Mouse (Mus musculus): Measurements from ENCODE around the gene Aox3.

- TF ChIP-seq TAL1 (IDR thresholded peaks at IDR 0.05; ENCODE audit: low read length) (no peak), MXI1 (IDR thresholded peaks at IDR 0.05; ENCODE audit: low read depth, low read length) (no peak), GATA1 (IDR thresholded peaks at IDR 0.05; ENCODE audit: low read depth, low read length) (no peak), EP300 (IDR thresholded peaks at IDR 0.05; ENCODE audit: low read depth in 1 of 2, low read length in 2 of 2) (no peak), CTCF (IDR thresholded peaks at IDR 0.05 in 2 of 3, conservative IDR thresholded peaks at IDR 0.05 in 1 of 3; ENCODE audit: control insufficient read depth in 1 of 3, insufficient read depth in 1 of 3, low read depth in 2 of 3, low read length in 3 of 3, poor library complexity in 1 of 3, severe bottlenecking in 1 of 3) (no peak), UBTF (IDR thresholded peaks at IDR 0.05; ENCODE audit: borderline replicate concordance, insufficient read depth, low read depth, low read length) (no peak), ZC3H11A (IDR thresholded peaks at IDR 0.05; ENCODE audit: low read depth, low read length) (no peak), MAX (IDR thresholded peaks at IDR 0.05; ENCODE audit: low read length) (no peak), POLR2AphosphoS2 (IDR thresholded peaks at IDR 0.05; ENCODE audit: low read length) (no peak), MAFK (IDR thresholded peaks at IDR 0.05; ENCODE audit: borderline replicate concordance, low read depth, low read length) (no peak), KAT2A (conservative IDR thresholded peaks at IDR 0.05; ENCODE audit: low read depth, low read length) (no peak), TBP (IDR thresholded peaks at IDR 0.05; ENCODE audit: low read depth, low read length) (no peak), BHLHE40 (IDR thresholded peaks at IDR 0.05; ENCODE audit: borderline replicate concordance, low read depth, low read length) (no peak)
These were observed 40.5 kb upstream of the Aox3 start for GRCm38 (mm10) chr1:58072416-58072815.

All from MEL (cell line).